Mouse (Mus musculus) embryonic stem cell, embryonic (primary cell): ENCODE data around the gene March9.

ENCODE experiments used
- CTCF ChIA-PET, 4 experiments: fragments of 300-600 bp in 2 of 4; fragments of 350-600 bp in 2 of 4; sonication (Branson Sonifier 250); formaldehyde crosslinking; loops; one replicate each; lab custom pipeline; 2022; ENCODE audit warnings: inconsistent platforms in 2 of 4; lab: Charles Lee
- POLR2A ChIA-PET, 4 experiments: fragments of 300-600 bp in 2 of 4; fragments of 350-600 bp in 2 of 4; sonication (Branson Sonifier 250); formaldehyde crosslinking; loops; one replicate each; lab custom pipeline; 2022; ENCODE audit warnings: antibody characterized with exemption in 4 of 4, inconsistent platforms in 1 of 4; lab: Charles Lee

The March9 gene

DNA sequence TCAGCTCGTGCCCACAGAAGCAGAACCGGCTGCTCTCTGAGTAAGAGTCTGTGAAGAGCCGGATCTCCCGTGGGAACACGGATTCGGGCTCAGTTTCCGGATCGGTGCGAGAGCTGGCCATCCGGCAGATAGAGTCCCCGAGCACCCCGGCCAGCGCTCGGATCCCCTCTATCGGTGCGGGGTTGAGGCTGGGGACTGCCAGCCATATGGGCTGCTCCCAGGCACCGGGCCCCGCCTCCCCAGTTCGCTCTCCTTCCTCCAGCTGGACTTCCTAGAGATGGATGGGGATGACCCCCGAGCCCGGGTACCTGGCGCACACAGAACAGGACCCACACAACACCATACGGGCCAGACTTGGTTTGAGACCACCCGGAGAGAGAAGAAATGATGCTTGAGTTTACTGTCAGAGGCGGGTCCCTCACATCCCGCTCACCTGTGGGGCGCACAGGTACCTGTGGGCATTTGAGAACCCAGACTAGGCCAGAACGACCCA lies 18.7 kb downstream of the March9 start, which contains the start of the genes Mettl1 and Eef1akmt3:
Mettl1 (plus strand) TSS at position 141 of the 493 bp plus-strand sequence.
Eef1akmt3 (minus strand) TSS at position 240 of the 493 bp plus-strand sequence.
- ChIA-PET POLR2A (interaction anchor here (0.6 to 3.2 kb wide), 41 partner anchors 10 to 1690 kb away, joined by 3 to 18 read pairs (median 4); partner anchors contain the start of genes Cdk4 (in 3 of the 4), March9 (in 1 of the 4) and Tsfm (in 1 of the 4)), CTCF (interaction anchor here in 3 of 4 experiments (0.6 to 3.9 kb wide), 10 partner anchors 11 to 124 kb away, joined by 3 to 26 read pairs (median 3); partner anchors contain the start of genes Tsfm (in 2 of the 3), B4galnt1 (in 1 of the 3) and Cdk4 (in 1 of the 3))

DNA sequence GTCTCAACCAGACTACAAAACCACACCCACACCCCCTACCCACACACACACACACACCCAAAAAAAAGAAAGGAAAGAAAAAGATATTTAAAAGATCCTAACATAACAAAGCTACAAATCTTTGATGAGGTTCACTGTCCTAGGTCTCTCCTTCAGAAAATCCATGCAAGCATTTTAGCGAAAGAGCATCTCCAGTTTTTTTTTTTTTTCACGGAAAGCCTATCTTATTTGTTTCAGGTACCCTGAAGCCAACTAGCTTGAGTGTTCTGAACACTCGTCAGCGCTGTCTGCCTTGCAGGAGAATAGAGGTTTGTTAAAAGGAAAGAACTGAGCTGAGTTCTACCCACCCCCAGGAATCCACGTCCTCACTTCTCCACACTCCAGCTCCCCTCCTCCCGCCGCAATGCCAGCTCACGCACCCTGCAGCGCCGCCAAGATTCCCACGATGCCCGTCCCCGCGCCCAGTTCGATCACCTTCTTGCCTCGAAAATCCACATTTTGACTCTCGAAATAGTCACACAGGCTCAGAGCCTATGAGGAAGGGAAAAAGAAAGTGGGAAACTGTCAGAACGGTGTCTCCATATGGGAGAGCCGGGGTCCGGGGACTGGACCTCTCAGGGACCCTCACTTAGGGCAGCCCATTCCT lies 19.3 kb downstream of the March9 start:
- CTCF ChIA-PET = interaction anchor here (0.5 to 3.9 kb wide), 12 partner anchors 8 to 473 kb away, joined by 3 to 26 read pairs (median 4); partner anchors contain the start of genes Cdk4 (in 1 of the 4), Cyp27b1 (in 1 of the 4) and Tsfm (in 1 of the 4)
- POLR2A ChIA-PET = interaction anchor here (0.6 to 3.2 kb wide), 32 partner anchors 9 to 1691 kb away, joined by 3 to 18 read pairs (median 4); partner anchors contain the start of genes Cdk4 (in 2 of the 4) and Tsfm (in 1 of the 4)

DNA sequence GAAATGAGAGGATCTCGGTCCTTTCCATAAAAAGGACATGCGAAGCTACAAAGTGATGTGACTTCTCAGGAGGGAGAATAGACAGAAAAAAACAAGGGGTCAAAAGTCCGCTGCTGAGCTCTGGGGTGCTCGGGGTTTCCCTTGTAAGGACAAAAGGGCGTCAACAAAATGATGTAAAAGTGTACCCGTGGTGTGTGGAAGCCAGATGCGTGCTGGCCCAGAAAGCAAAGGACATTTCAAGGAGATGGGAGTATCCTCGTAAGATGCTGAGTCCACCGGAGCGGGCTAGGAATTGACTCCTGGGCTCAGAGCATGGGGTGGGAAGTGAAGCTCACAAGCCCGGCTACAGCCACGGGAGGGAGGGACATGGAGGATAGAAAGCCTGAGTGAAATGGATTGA lies 22.3 kb downstream of the March9 start:
- POLR2A ChIA-PET = interaction anchor here (0.6 to 1.5 kb wide), 4 partner anchors 9 to 134 kb away, joined by 3 to 4 read pairs (median 3); no protein-coding TSS in a partner anchor
- CTCF ChIA-PET = interaction anchor here in 1 of 4 experiments (0.9 kb wide), 1 partner anchor 20 kb away, joined by 4 read pairs; no protein-coding TSS in a partner anchor

DNA sequence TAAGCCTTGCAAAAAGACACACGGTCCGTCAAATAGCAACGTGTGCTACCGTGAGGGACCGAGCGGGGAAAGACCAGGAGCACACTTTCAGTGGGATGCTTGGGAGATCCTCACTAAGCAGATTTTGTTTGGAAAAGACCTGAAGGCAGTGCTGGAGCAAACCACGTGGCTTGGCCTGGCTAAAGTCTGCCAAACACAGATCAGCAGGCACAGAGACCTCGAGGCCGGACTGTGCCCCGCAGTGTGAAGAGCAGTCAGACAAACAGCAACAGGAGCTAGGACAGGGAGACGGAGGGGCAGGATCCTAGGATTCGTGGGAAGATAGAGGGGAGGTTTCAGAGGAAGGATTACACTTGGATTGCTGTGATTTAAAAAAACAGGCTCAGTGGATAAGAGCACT lies 23.7 kb downstream of the March9 start:
- ChIA-PET CTCF (interaction anchor here in 1 of 4 experiments (0.5 kb wide), 1 partner anchor 187 kb away, joined by 4 read pairs; no protein-coding TSS in a partner anchor), POLR2A (no interaction called here)

DNA sequence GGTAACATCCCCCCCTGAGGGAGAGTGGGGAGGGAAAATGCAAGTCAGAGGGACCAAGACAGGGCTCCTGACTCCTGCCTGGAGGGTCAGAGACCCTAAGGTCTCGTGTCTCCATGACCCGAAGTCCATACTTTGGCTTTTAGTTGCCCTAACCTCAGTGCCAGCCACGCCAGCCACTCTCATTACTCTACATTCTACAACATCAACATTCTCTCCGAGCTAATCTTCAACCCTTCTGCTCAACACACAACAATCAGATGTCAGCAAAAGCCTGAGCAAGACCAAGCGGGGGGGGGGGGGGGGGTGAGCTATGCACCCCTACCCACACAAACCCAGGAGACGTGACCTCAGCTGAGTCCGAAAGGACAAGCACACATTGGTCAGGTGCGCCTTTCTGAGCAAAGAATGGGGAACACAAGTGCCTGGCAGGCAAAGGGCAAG lies 26.7 kb downstream of the March9 start:
- ChIA-PET CTCF (interaction anchor here in 1 of 4 experiments (0.7 kb wide), 1 partner anchor 85 kb away, joined by 3 read pairs; no protein-coding TSS in a partner anchor), POLR2A (interaction anchor here in 1 of 4 experiments (1.2 kb wide), 2 partner anchors 15 to 117 kb away, joined by 3 to 5 read pairs; no protein-coding TSS in a partner anchor)

DNA sequence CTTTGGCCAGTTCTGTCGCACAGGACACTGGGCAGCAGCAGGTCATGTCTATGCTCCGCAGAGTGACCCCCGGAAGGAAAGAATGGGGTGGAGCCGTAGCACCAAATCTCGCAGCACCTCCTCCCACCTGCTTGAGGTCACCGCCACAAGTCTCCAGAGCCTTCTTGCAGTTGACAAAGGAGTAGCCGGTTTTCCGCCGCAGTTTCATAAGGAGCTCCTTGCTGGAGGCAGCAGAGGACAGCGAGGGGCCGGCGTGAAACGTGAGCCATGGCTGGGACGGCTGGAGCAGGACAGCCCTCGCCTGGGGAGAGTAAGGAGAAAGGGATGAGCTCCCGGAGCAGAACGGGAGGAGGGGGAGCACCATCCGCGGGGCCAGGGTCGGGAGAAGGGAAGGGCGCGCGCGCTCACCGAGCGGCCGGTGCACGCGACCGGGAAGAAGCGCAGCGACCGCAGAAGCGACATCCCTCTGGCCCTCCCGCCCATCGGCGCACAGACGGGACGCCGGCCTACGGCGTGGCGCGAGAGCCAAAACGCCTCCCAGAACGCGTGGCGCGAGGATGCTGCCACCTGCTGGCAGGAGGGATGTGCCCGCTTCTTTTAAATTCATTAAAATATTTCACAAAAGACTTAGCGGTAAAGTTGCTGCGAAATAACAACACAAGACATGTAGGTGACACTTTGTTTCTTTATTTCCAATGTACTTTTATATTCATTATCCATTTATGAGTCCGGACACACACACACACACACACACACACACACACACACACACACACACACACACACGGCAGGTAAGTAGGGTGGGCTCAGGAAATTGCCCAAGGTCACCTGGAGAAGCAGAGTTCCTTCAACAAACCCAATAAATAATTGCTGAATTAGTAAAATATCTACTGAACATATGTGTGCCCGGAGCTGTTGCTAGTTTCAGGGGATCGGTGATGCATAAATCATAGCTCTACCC lies 29.4 kb downstream of the March9 start, which contains the start of gene Tsfm:
Tsfm (minus strand) TSS at position 505 of the 961 bp plus-strand sequence.
- CTCF ChIA-PET = interaction anchor here (0.5 to 1.4 kb wide), 15 partner anchors 10 to 1920 kb away, joined by 3 to 8 read pairs (median 3); partner anchors contain the start of genes Agap2 (in 1 of the 4) and Eef1akmt3 (in 1 of the 4)
- POLR2A ChIA-PET = interaction anchor here in 3 of 4 experiments (0.6 to 1.9 kb wide), 20 partner anchors 9 to 169 kb away, joined by 3 to 7 read pairs (median 3); partner anchors contain the start of genes Eef1akmt3 (in 3 of the 3), Cdk4 (in 2 of the 3) and Mettl1 (in 2 of the 3)

DNA sequence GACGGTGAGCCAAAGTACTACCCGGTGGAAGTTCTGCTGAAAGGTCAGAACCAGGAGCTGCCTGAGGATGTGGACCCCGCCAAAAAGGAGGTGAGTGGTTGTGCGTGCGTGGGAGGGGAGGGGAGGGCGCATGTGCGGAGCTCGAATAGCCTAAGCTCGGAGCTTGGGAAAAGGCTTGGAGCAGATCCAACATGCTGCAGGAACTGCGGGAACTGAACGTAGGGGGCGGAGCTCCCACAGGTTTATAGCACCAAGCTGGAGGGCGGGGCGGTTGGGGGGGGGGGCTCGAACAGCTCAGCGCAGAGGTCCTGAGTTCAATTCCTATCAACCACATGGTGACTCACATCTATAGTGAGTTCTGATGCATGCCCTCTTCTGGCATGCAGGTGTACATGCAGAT lies 41.6 kb downstream of the March9 start:
- ChIA-PET POLR2A (interaction anchor here in 3 of 4 experiments (0.5 to 2.5 kb wide), 12 partner anchors 9 to 1694 kb away, joined by 3 to 9 read pairs (median 3); partner anchors contain the start of gene Tsfm (in 1 of the 3)), CTCF (interaction anchor here in 3 of 4 experiments (0.5 to 1.5 kb wide), 7 partner anchors 15 to 512 kb away, joined by 3 to 17 read pairs (median 4); no protein-coding TSS in a partner anchor)

DNA sequence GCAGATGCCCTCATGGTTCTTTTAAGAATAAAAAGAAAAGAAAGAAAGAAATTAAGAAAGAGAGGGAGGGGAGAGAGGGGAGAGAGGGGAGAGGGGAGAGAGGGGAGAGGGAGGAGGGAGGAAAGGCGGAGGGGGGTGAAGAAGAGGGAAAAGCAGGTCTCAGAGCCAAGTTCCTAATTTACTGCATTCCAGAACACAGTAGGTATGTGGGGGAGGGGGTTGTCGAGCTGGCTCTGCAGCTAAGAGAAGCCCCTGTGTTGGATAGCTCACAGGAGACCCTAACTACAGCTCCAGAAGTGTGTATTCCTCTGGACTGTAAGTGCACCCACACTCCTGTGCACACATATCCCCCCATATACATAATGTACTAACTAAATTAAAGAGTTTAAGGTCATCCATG lies 42.9 kb downstream of the March9 start:
- ChIA-PET POLR2A (interaction anchor here in 2 of 4 experiments (0.7 to 2.5 kb wide), 5 partner anchors 9 to 1615 kb away, joined by 3 to 10 read pairs (median 5); no protein-coding TSS in a partner anchor), CTCF (interaction anchor here in 2 of 4 experiments (1.0 to 1.3 kb wide), 3 partner anchors 24 to 154 kb away, joined by 3 to 5 read pairs (median 3); partner anchors contain the start of genes Eef1akmt3 (in 1 of the 2) and Mettl1 (in 1 of the 2))

DNA sequence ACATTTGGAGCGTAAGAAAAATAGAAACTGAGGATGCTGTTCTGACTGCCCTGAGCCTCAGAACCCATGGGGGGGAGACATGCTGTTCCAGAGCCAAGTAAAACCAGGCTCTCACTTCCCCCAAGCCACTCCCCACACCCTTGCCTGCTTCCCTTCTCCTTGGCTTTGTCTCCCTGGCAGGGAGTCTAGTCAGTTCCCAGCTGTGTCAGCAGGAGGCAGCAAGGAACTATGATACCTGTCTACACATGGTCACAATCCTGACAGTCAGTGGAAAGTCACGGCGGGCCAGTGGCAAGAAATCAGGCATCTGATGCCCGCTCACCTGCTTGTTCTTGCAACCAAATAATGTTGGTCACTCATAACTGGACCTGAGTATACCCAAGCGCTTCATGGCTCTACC lies 43.5 kb downstream of the March9 start:
- ChIA-PET CTCF (interaction anchor here in 2 of 4 experiments (1.0 to 1.6 kb wide), 3 partner anchors 25 to 155 kb away, joined by 3 to 6 read pairs (median 5); partner anchors contain the start of genes Eef1akmt3 (in 1 of the 2) and Mettl1 (in 1 of the 2)), POLR2A (interaction anchor here in 2 of 4 experiments (0.6 to 1.7 kb wide), 5 partner anchors 12 to 66 kb away, joined by 3 to 6 read pairs (median 4); partner anchors contain the start of gene Avil (in 1 of the 2))
